Mouse (Mus musculus) limb, embryonic 12.5 days (tissue): ENCODE measurements around the gene Ppox. TPM values are rescaled to one million over a fixed set of nuclear protein-coding genes. Genes with fewer than 3 reads are reported as not detected.

ENCODE experiments used
- ATAC-seq: fragments of 200-750 bp; cut with Nextera tagmentation; 2 replicates; pipeline ENCODE4 v1.8.0; 2017; ENCODE audit warnings: low read depth, moderate TSS enrichment; ENCODE audit not compliant: insufficient number of reproducible peaks, insufficient read depth, low FRiP score, low TSS enrichment
- H3K27ac ChIP-seq: fragments of 300-500 bp; sonication (generic); 2 replicates; pipeline ENCODE4 v1.5.1; 2016; ENCODE audit warnings: mild to moderate bottlenecking, moderate library complexity
- H3K27me3 ChIP-seq: fragments of 300-500 bp; sonication (generic); 2 replicates; pipeline ENCODE4 v1.6.1; 2016; ENCODE audit warnings: mild to moderate bottlenecking, moderate library complexity
- H3K36me3 ChIP-seq: fragments of 300-500 bp; sonication (generic); 2 replicates; pipeline ENCODE4 v1.6.1; 2016; ENCODE audit warnings: mild to moderate bottlenecking, moderate library complexity
- H3K4me1 ChIP-seq: fragments of 300-500 bp; sonication (generic); replicated peaks from 2 replicates; pipeline ENCODE4 v1.6.1; 2016
- H3K4me2 ChIP-seq: fragments of 300-500 bp; sonication (generic); 2 replicates; pipeline ENCODE4 v1.6.1; 2016; ENCODE audit warnings: mild to moderate bottlenecking, moderate library complexity
- H3K4me3 ChIP-seq: fragments of 300-500 bp; sonication (generic); replicated peaks from 2 replicates; pipeline ENCODE4 v1.5.1; 2016; ENCODE audit warnings: mild to moderate bottlenecking
- H3K9ac ChIP-seq: fragments of 300-500 bp; sonication (generic); replicated peaks from 2 replicates; pipeline ENCODE4 v1.6.1; 2016; ENCODE audit warnings: mild to moderate bottlenecking, moderate library complexity
- H3K9me3 ChIP-seq: fragments of 300-500 bp; sonication (generic); 2 replicates; pipeline ENCODE4 v1.6.1; 2016; ENCODE audit warnings: mild to moderate bottlenecking, moderate library complexity
- WGBS: fragments of 180-500 bp; shearing (Covaris S2); methylation state at CpG from one replicate; pipeline ENCODE4 v1.1.7; 2016; 5-methylcytosine and 5-hydroxymethylcytosine counted together
- polyA plus RNA-seq: library from polyadenylated mRNA; unstranded; fragments of >200 nt; fragmentation: Nextera tagmentation; extraction: Ambion mirVana; gene quantifications from 2 replicates; pipeline ENCODE4 v1.2.1, GENCODE M21; 2016

The Ppox gene
- polyA plus RNA-seq, 1 experiment from 2014 or later = 75.9 TPM

DNA sequence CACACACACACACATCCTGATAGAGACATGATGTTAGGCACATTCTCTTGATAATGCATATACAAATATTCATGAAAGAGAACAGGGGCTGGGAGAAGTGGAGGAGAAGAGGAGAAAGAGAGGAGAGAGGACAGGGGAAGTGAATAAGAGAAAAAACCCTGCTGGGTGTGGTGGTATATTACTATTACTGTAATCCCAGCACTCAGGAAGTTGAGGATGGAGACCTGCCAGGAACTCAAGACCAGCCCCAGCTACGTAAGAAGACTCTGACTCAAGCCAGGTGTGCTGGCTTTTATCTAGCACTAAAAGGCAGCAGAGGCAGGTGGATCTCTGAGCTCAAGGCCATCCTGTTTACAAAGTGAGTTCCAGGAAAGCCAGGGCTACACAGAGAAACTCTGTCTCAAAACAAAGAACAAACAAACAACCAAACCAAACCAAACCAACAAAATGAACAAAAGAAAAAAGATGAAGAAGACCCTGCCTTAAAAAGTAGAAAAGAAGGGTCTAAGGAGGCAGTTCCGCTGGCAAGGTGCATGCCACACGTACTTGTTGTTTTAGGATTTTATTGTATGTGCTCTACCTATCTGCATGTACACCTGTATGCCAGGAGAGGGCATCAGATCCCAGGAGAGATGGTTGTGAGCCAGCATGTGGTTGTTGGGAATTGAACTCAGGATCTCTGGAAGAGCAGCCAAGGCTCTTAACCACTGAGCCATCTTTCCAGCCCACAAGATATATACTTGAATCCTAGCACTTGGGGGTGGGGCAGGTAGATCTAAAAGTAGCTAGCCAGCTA, 17.1 kb downstream of the Ppox start:
- H3K9me3 ChIP-seq = no peaks in the 10 kb centered on the region
- peak overlapping the region; percentile 66; the same call in 1 of the 2 replicates for H3K27ac ChIP-seq
- H3K36me3 ChIP-seq = peaks cover 4% of the 10 kb centered on the region
- H3K4me2 ChIP-seq = peak overlapping the region; percentile 48; the same call in 1 of the 2 replicates
- no peak overlapping the region for H3K9ac ChIP-seq
- no peak overlapping the region for H3K4me3 ChIP-seq
- H3K27me3 ChIP-seq = no peaks in the 10 kb centered on the region; the same call in 1 of the 2 replicates
- 74% methylated on average over 3 of the region's 3 CpGs for WGBS
- peaks cover 11% of the 10 kb centered on the region for H3K4me1 ChIP-seq
- ATAC-seq = no peak

- Histone ChIP-seq H3K4me2 (peak overlapping the region; percentile 48), H3K36me3 (peaks cover 8% of the 10 kb centered on the region), H3K9ac (no peak overlapping the region), H3K27me3 (no peaks in the 10 kb centered on the region; the same call in 1 of the 2 replicates), H3K4me3 (peak overlapping the region; percentile 11; the same call in 1 of the 2 replicates), H3K27ac (peak overlapping the region; percentile 66), H3K4me1 (peaks cover 11% of the 10 kb centered on the region), H3K9me3 (no peaks in the 10 kb centered on the region)
- 12% methylated on average over 2 of the region's 2 CpGs for WGBS
- ATAC-seq = no peak
Observed at GRCm38 (mm10) chr1:171263185-171263611, 17.8 kb downstream of the Ppox start.

- 8% methylated on average over 8 of the region's 8 CpGs for WGBS
- Histone ChIP-seq H3K9me3 (no peaks in the 10 kb centered on the region), H3K4me1 (peaks cover 11% of the 10 kb centered on the region), H3K27ac (peak overlapping the region; percentile 66), H3K4me2 (peak overlapping the region; percentile 48), H3K9ac (peak overlapping the region; percentile 37; the same call in 1 of the 2 replicates), H3K4me3 (peak overlapping the region; percentile 11; the same call in 1 of the 2 replicates), H3K27me3 (no peaks in the 10 kb centered on the region; the same call in 1 of the 2 replicates), H3K36me3 (peaks cover 13% of the 10 kb centered on the region)
- peak; percentile 53; the same call in 1 of the 2 replicates for ATAC-seq
Observed at GRCm38 (mm10) chr1:171262594-171263130, 18.3 kb downstream of the Ppox start.

GRCm38 (mm10) chr1:171260316-171260715, 20.7 kb downstream of the Ppox start:
- Histone ChIP-seq H3K27ac (no peak overlapping the region), H3K4me2 (no peak overlapping the region), H3K9me3 (no peaks in the 10 kb centered on the region), H3K27me3 (no peaks in the 10 kb centered on the region), H3K9ac (no peak overlapping the region), H3K4me3 (no peak overlapping the region), H3K4me1 (peaks cover 11% of the 10 kb centered on the region), H3K36me3 (peaks cover 31% of the 10 kb centered on the region)
- 83% methylated on average over 3 of the region's 3 CpGs for WGBS
- ATAC-seq = no peak

- Histone ChIP-seq H3K9ac (no peak overlapping the region), H3K4me3 (no peak overlapping the region), H3K36me3 (peaks cover 38% of the 10 kb centered on the region), H3K4me2 (no peak overlapping the region), H3K27ac (no peak overlapping the region), H3K9me3 (no peaks in the 10 kb centered on the region), H3K4me1 (peaks cover 11% of the 10 kb centered on the region), H3K27me3 (no peaks in the 10 kb centered on the region)
- ATAC-seq = no peak
- WGBS = 78% methylated on average over 17 of the region's 17 CpGs
Observed at GRCm38 (mm10) chr1:171258921-171259320, 22.1 kb downstream of the Ppox start.

- H3K4me3 ChIP-seq = no peak overlapping the region
- H3K9me3 ChIP-seq = no peaks in the 10 kb centered on the region
- peaks cover 46% of the 10 kb centered on the region for H3K36me3 ChIP-seq
- H3K4me1 ChIP-seq = peaks cover 11% of the 10 kb centered on the region
- no peaks in the 10 kb centered on the region for H3K27me3 ChIP-seq
- no peak overlapping the region for H3K4me2 ChIP-seq
- ATAC-seq = no peak
- no peak overlapping the region for H3K9ac ChIP-seq
- WGBS = 87% methylated on average over 9 of the region's 9 CpGs
- no peak overlapping the region for H3K27ac ChIP-seq
Observed at GRCm38 (mm10) chr1:171257781-171258180, 23.2 kb downstream of the Ppox start.

GRCm38 (mm10) chr1:171256937-171257548, 23.9 kb downstream of the Ppox start:
- peaks cover 46% of the 10 kb centered on the region for H3K36me3 ChIP-seq
- H3K4me1 ChIP-seq = peaks cover 13% of the 10 kb centered on the region
- no peak overlapping the region for H3K4me3 ChIP-seq
- 68% methylated on average over 15 of the region's 15 CpGs for WGBS
- H3K4me2 ChIP-seq = no peak overlapping the region
- H3K9ac ChIP-seq = no peak overlapping the region; the same call in 1 of the 2 replicates
- H3K27me3 ChIP-seq = no peaks in the 10 kb centered on the region
- no peak for ATAC-seq
- no peak overlapping the region for H3K27ac ChIP-seq
- no peaks in the 10 kb centered on the region for H3K9me3 ChIP-seq

DNA sequence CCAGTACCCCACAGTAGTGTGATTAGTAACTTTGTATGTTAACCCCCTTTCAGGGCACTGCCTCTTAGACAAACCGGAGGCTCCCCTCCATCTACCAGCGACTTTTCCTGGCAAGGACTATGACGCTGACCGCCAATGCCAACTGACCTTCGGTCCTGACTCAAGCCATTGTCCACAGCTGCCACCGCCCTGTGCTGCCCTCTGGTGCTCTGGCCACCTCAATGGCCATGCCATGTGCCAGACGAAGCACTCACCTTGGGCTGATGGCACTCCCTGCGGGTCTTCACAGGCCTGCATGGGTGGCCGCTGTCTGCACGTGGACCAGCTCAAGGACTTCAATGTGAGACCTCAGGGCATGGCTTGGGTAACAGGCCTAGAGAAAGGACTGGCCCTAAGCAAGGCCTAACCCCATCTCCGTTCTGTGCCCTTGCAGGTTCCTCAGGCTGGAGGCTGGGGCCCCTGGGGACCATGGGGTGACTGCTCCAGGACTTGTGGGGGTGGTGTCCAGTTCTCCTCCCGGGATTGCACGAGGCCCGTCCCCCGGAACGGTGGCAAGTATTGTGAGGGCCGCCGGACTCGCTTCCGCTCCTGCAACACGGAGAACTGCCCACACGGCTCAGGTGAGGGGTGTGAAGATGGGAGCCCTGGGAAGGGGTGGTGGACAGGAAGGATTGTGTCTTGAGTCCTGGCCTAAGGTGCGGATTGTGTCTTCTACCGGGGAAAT, 24.7 kb downstream of the Ppox start:
- Histone ChIP-seq H3K4me2 (no peak overlapping the region), H3K9me3 (no peaks in the 10 kb centered on the region), H3K27ac (no peak overlapping the region), H3K27me3 (no peaks in the 10 kb centered on the region), H3K4me3 (no peak overlapping the region), H3K9ac (no peak overlapping the region; the same call in 1 of the 2 replicates), H3K4me1 (peaks cover 20% of the 10 kb centered on the region), H3K36me3 (peaks cover 46% of the 10 kb centered on the region)
- no peak for ATAC-seq
- 90% methylated on average over 24 of the region's 24 CpGs for WGBS

DNA sequence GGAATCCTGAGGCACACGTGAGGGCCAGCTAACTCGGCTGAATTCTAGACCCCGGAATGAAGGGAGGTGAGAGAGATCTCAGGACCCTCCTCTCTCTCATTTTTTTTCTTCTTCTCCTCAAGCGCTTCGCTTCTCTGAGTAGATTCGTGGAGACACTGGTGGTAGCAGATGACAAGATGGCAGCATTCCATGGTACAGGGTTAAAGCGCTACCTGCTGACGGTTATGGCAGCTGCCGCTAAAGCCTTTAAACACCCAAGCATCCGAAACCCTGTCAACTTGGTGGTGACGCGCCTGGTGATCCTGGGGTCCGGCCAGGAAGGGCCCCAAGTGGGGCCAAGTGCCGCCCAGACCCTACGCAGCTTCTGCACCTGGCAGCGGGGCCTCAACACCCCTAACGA, 28.6 kb downstream of the Ppox start:
- peak overlapping the region; percentile 96 for H3K27ac ChIP-seq
- 49% methylated on average over 17 of the region's 17 CpGs for WGBS
- peaks cover 32% of the 10 kb centered on the region for H3K36me3 ChIP-seq
- H3K4me3 ChIP-seq = peak overlapping the region; percentile 38
- H3K27me3 ChIP-seq = no peaks in the 10 kb centered on the region
- H3K4me1 ChIP-seq = peaks cover 48% of the 10 kb centered on the region
- H3K4me2 ChIP-seq = peak overlapping the region; percentile 67
- H3K9ac ChIP-seq = peak overlapping the region; percentile 57
- ATAC-seq = no peak
- no peaks in the 10 kb centered on the region for H3K9me3 ChIP-seq

GRCm38 (mm10) chr1:171251594-171252324, 29.2 kb downstream of the Ppox start:
- H3K27me3 ChIP-seq = no peaks in the 10 kb centered on the region
- H3K27ac ChIP-seq = peak overlapping the region; percentile 96
- 2% methylated on average over 13 of the region's 13 CpGs for WGBS
- H3K4me1 ChIP-seq = peaks cover 50% of the 10 kb centered on the region
- H3K9ac ChIP-seq = peak overlapping the region; percentile 57
- peaks cover 28% of the 10 kb centered on the region for H3K36me3 ChIP-seq
- peak overlapping the region; percentile 38 for H3K4me3 ChIP-seq
- peak overlapping the region; percentile 67 for H3K4me2 ChIP-seq
- H3K9me3 ChIP-seq = no peaks in the 10 kb centered on the region
- peak; percentile 46; the same call in 1 of the 2 replicates for ATAC-seq
